Mouse (Mus musculus) fat pad, adult 2 months (tissue): ENCODE data around the gene Gm20388.

Experiments used
- DNase-seq: peaks from one replicate; pipeline ENCODE4 v3.0.0-alpha.2; 2011; ENCODE audit warnings: low read depth, low spot score; ENCODE audit errors: extremely low read depth

Gene Gm20388

DNA sequence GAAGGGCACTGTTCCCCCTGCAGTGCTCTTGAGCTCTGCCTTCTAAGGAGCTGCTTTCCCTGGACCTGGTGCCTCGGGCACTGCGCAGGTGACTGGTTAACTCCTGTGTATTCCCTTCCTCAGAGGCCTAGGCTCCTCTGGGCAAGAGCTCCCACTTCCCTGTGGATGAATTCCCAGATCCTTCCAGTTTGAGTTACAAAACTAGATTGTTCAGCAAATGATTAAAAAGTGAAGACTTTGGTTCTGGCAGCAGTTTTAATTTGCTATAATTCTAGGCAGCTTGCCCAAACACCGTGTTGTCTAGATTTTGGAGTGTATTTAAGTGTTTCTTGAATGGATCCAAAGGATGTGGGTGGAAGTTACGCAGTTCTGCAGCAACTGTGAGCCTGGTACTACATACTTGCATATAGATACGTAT is 4341.9 kb downstream of the Gm20388 start:
- no peak for DNase-seq

DNA sequence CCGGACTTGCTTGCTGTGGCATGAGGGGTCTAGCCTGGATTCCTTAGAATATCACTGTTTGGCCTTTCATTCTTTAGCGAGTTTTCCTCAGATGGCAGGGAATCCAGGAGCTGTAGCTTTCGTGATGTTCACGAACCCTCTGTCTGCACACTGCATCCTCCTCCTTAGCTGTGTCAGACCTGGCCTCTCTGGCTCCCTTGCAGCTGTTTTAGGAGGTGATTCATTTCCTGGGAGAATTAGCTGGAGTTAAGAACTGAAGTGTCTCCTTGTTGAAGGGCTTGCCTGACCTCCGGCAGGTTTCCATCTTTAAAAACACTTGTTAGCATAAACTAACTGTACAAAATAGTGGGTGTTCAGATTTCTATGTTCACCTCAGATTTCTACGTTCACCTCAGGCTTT is 4343.3 kb downstream of the Gm20388 start:
- DNase-seq, result no peak

DNA sequence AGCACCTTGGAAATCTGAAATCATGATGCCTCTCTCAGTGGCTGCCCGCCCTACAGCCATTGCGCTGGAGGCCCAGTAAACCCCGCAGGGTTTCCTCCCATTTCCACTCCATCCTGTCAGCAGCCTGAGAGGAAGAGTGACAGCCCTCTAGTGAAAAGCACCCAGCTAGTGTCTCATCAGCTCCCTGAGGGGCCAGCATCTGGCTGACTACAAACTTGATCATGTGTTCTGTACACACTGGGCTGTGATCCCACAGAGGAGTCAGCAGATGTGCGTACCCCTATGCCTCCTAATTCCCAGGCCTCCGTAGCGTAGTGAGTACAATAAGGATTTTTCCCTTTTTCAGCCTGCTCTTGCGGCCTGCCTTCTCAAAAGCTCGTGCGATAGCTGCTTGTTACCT is 4346.2 kb downstream of the Gm20388 start:
- no peak for DNase-seq

DNA sequence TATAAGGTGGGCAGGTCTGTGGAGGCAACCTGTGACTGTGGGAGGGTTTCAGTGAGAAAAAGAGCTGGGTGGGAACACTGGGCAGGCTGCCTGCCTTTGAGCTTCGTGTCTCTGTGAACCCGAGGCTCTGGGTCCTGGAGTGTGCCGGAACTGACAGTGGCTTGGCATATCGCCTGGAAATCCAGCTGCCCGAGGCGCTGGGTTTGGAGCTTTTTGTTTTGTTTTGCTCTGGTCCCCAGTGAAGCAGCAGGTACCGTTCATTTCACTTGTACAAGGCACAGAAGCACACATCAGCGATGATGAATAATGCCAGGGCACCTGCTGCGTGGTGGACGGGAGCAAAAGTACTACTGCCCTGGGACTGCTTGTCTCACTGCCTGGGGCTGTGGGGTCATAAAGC is 4346.7 kb downstream of the Gm20388 start:
- no peak for DNase-seq

DNA sequence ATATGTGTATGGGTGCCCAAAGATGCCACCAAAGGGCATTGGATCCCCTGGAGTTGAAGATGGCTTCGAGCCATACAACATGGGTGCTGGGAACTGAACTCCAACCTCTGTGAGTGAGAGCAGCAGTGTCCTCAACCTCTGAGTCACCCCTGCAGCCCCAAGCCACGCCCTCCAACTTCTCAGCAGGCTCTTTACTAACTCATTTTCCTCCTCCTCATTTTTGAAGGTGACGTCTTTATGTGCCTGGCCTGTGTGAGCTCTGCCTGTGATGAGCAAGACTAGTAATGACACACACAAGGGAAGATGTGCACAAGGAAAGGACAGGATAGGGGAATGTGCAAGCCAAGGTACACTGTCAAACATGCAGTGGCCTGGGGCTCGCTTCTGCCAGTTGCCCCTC is 4348.5 kb downstream of the Gm20388 start:
- no peak for DNase-seq

- DNase-seq, result no peak
Measured at GRCm38 (mm10) chr8:124259925-124260324, 4349.3 kb downstream of the Gm20388 start.

DNA sequence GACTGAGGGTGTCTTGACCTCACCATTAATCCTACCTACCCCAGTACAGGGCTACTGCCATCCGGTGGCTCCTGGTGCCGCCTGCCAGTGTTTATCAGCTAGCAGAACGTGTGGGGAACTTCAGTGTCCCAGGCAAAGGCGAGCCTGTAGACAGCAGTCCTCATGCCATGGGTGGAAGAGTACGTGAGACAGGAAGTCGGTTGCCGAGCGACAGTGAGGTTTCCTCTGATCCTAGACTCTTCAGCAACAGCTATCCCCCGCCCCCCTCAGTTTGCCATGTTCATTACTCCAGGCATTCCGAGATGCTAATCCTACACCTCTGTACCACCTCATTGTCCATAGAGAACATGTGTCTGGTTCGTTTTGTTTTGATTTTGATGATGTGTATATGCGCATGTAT is 4349.7 kb downstream of the Gm20388 start:
- DNase-seq, result no peak

- no peak for DNase-seq
Measured at GRCm38 (mm10) chr8:124263058-124263457, 4352.4 kb downstream of the Gm20388 start.

DNA sequence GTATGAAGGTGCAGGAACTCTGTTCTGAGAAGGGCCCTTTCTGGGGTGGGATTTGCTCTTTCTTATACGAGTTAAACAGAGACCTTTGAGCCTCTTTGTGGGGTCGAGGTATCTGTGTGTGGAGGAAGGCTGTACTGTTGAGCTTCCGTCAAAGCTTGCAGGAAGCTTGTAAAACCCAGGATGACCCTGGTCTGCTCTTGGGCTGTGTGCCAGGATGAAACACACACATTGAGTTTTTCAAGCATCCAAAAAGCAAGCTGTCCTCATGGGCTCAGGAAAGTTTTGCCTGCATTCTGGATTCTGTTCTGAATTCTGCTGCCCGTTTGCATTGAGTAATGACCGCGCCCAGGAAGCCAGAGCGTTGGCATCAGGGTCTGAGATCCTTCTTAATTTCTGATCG is 4353.4 kb downstream of the Gm20388 start:
- no peak for DNase-seq

DNA sequence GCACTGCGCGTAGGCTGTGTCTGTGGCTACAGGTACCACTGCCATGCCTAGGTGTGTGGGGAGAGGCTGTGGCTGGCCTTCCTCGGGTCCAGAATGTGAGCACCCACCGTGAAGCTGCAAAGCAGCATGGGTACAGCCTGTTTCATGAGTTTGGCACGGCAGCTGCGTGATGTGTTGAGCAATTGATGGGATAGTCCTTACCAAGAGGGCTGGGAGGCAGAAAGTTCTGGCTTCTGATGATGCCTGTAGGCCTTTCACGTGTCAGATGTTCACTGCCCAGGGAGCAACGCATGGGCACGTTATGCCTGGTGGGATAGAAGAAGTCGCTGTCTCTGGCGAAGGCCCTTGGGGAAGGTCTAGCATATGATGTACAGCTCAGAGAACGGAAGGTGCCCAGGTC is 4354.0 kb downstream of the Gm20388 start:
- no peak for DNase-seq

DNA sequence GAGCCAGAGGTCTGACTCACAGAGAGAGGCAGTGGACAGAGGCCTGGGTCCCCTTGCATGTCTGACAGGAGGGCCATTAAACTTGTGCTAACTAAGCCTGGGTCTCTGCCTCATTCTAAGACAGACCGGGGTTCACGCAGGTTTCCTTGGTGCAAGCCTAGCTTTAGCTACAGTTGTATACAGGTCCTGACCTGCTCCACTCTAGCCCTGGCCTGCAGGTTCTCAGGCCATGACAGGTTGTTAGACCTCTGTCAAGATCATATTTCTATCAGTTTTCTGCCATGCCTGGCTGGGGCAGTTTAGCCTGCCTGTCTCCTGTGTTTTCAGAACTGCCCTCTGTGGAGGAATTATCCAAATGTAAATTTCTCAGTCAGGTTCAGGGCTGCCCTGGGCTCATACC is 4354.5 kb downstream of the Gm20388 start:
- DNase-seq, result no peak

DNA sequence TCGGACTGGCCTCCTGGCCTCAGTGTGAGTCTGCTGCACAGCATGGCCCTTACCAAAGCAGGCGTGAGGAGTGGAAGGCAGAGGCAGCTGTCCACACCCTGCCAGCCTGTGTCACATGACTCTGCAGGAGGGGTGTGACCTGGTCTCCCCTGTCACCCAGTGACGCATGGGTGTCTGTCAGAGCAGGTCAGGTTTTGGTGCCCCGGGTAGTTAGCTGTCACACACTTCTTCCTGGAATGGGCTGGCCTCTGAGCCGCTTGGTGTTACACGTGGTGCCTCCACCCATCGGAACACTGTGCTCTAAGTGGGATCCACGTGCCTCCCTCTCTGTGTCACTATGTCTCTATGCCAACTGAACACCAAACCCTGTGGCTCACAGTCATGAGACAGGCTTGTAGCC is 4355.2 kb downstream of the Gm20388 start:
- no peak for DNase-seq

DNA sequence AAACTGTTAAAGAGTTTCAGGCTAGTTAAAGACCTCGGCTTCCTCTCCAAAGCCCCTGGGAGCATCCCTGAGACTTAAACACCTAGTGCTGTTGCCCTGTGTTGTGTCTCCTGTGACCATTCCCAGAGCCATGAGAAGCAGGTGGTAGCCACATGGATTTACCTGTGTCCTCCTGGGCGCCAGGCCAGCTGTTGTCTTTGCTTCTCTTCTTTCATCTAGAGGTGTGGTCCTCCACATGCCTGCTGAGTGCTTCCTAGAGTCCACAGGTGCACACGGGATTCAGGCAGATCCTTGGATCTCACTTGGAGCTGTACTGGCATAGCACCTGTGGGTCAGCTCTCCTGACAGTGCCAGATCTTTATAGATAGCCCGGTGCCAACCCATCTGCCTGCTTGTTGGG is 4356.6 kb downstream of the Gm20388 start:
- DNase-seq, result no peak

GRCm38 (mm10) chr8:124270504-124270903 is 4359.9 kb downstream of the Gm20388 start:
- DNase-seq, result no peak

DNA sequence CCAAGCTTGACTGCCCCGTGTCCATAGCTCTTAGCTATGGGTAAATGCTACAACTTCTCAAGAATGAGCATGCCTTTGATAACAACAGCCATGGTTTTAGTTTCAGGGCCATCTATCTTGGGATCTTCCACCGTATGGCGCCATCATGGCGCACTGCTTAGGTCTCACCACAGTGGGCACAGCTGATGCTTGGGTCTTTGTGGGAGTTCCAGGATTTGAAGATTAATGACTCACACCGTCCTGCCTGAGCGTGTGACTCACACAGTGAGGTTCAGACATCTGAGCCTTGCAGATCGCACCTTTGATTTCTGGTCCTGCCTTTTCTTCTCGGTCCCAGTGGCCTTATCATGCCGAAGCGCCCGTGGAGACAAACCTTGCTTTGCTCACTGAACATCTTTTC is 4360.3 kb downstream of the Gm20388 start:
- no peak for DNase-seq

- no peak for DNase-seq
Measured at GRCm38 (mm10) chr8:124271518-124271917, 4360.9 kb downstream of the Gm20388 start.

GRCm38 (mm10) chr8:124272792-124273191 is 4362.2 kb downstream of the Gm20388 start:
- DNase-seq, result no peak

DNA sequence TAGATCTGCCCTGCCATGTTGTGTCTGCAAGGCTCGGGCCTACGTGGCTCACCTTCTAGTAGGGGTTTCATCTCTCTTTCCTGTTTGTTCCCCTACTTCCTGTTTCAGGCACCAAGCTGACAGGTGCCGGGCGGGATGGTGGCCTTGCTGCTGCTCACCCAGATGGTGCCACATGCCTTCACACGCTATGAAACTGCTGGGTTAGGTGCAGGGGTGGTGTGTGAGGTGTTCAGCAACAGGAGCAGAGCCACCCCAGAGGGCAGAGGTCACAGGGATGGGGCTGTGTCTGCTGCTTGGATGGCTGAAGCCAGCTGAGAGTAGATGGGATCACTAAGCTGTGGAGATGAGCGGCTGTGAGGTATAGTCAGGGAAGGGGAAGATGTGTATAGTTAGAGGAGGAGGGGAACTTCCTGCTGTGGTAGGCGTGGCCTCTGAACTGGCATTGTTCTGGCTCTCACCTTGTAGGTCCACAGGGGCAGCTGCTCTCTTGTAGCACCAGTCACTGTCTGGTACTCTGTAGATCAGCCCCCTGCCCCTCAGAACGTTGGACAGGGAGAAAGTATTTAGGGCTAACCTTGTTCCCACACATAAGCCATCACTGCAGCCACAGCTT is 4363.1 kb downstream of the Gm20388 start:
- DNase-seq, result no peak

GRCm38 (mm10) chr8:124274441-124275120 is 4363.9 kb downstream of the Gm20388 start:
- DNase-seq, result no peak

DNA sequence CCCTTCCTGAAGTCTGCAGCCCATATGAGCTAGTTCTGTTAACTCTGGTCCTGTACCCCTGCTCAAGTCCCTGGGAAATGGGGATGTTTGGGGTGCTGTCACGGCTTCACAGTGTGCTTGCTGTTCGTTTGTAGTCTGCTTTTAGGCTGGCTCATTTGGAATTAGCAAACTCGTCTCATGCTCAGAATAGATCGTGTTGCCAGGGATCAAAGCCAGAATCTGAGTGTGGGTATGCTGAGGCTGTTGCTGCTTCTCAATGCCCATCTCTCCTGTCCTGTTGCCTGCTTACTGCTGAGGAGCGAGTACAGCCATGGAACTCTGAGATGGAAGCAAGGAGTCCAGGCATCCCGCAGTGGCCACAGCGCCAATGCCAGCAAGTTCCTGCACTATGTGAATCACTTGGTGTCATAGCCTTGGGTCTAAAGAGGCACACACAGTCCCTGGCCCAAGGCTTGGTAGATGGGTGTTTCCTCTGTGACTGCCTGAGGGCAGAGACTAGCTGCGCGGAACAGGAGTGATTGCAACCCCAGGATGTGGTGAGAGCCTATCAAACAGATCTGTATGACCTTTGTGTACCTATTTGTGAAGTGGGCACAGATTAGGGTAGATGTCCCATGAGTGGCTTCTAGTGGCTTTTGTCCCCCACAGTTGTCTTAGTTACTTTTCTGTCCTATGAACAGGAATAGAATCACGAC is 4364.9 kb downstream of the Gm20388 start:
- no peak for DNase-seq

- DNase-seq, result no peak
Measured at GRCm38 (mm10) chr8:124277951-124278910, 4367.6 kb downstream of the Gm20388 start.
